Mouse (Mus musculus) embryo, embryonic 11 days (tissue): ENCODE measurements around the gene Trappc6b.
"Not testable (repeated sequence)": the region's sequence is repeated elsewhere in the genome, so short reads cannot be mapped to it uniquely, and the experiment has no call there.

Source experiments
- DNase-seq: peaks from one replicate; pipeline ENCODE4 v3.0.0-alpha.2; 2015

Gene Trappc6b

GRCm38 (mm10) chr12:59060993-59061595 lies at the start of gene Trappc6b:
Gene Trappc6b (minus strand): TSS chr12:59061472.
- peak; percentile 90 for DNase-seq

GRCm38 (mm10) chr12:59107926-59108325 lies 46.7 kb upstream of the Trappc6b start:
- DNase-seq = no peak

- DNase-seq = no peak
Measured at GRCm38 (mm10) chr12:59106491-59106890, 45.2 kb upstream of the Trappc6b start.

- no peak for DNase-seq
Measured at GRCm38 (mm10) chr12:59105914-59106313, 44.6 kb upstream of the Trappc6b start.

GRCm38 (mm10) chr12:59104771-59105170 lies 43.5 kb upstream of the Trappc6b start:
- no peak for DNase-seq

GRCm38 (mm10) chr12:59095104-59096025 lies 34.1 kb upstream of the Trappc6b start, which contains the start of gene Mia2:
Gene Mia2 (plus strand): TSS chr12:59095799.
- DNase-seq = no peak

- no peak for DNase-seq
Measured at GRCm38 (mm10) chr12:59093543-59093942, 32.3 kb upstream of the Trappc6b start.

GRCm38 (mm10) chr12:59086171-59086570 lies 24.9 kb upstream of the Trappc6b start:
- DNase-seq = no peak

GRCm38 (mm10) chr12:59084446-59084845 lies 23.2 kb upstream of the Trappc6b start:
- no peak for DNase-seq

GRCm38 (mm10) chr12:59080461-59080860 lies 19.2 kb upstream of the Trappc6b start:
- no peak for DNase-seq

GRCm38 (mm10) chr12:59077883-59078282 lies 16.6 kb upstream of the Trappc6b start:
- DNase-seq = no peak

- DNase-seq = no peak
Measured at GRCm38 (mm10) chr12:59076996-59077395, 15.7 kb upstream of the Trappc6b start.

- no peak for DNase-seq
Measured at GRCm38 (mm10) chr12:59074052-59074451, 12.8 kb upstream of the Trappc6b start.

GRCm38 (mm10) chr12:59072286-59072685 lies 11.0 kb upstream of the Trappc6b start:
- no peak for DNase-seq

GRCm38 (mm10) chr12:59068791-59069190 lies 7.5 kb upstream of the Trappc6b start:
- DNase-seq = no peak

GRCm38 (mm10) chr12:59067095-59067494 lies 5.8 kb upstream of the Trappc6b start:
- peak; percentile 51 for DNase-seq

- peak; percentile 98 for DNase-seq
Measured at GRCm38 (mm10) chr12:59066448-59067077, 5.3 kb upstream of the Trappc6b start, which contains the start of gene Pnn. Gene Pnn (plus strand): TSS chr12:59066884.

- no peak for DNase-seq
Measured at GRCm38 (mm10) chr12:59065776-59066175, 4.5 kb upstream of the Trappc6b start.

GRCm38 (mm10) chr12:59064837-59065236 lies 3.6 kb upstream of the Trappc6b start:
- no peak for DNase-seq

GRCm38 (mm10) chr12:59060322-59060721 lies 950 bp downstream of the Trappc6b start:
- no peak for DNase-seq

- DNase-seq = not testable (repeated sequence)
Measured at GRCm38 (mm10) chr12:59058242-59058641, 3.0 kb downstream of the Trappc6b start.

GRCm38 (mm10) chr12:59056222-59056621 lies 5.0 kb downstream of the Trappc6b start:
- DNase-seq = no peak

GRCm38 (mm10) chr12:59055196-59055850 lies 5.9 kb downstream of the Trappc6b start:
- no peak for DNase-seq
